Mouse (Mus musculus) spleen, adult 2 months (tissue): ENCODE results near the gene Adamts18.

Experiments
- CTCF ChIP-seq: fragments of 200-500 bp; IDR thresholded peaks from 2 replicates; pipeline ENCODE4 v1.5.1; 2011; ENCODE audit warnings: mild to moderate bottlenecking, inconsistent platforms; ENCODE audit not compliant: insufficient read depth, insufficient read length, insufficient replicate concordance; ENCODE audit errors: extremely low read depth
- POLR2A ChIP-seq: fragments of 200-500 bp; IDR thresholded peaks from 2 replicates; pipeline ENCODE4 v1.6.1; 2011; ENCODE audit warnings: low read depth, low read length, inconsistent platforms

GRCm38 (mm10) chr8:113656154-113656553 lies 192.4 kb downstream of the Adamts18 start:
- TF ChIP-seq POLR2A: no peak
- TF ChIP-seq CTCF: no peak
